Mouse (Mus musculus): ENCODE data around the gene Il17rc. TPM values are rescaled to one million over a fixed set of nuclear protein-coding genes. Genes with fewer than 3 reads are reported as not detected.
A peak's percentile ranks its signal among the peaks of the same experiment; 100 is the strongest.

Gene Il17rc
- polyA plus RNA-seq, 1 experiment from 2014 or later, result 13.1 TPM

DNA sequence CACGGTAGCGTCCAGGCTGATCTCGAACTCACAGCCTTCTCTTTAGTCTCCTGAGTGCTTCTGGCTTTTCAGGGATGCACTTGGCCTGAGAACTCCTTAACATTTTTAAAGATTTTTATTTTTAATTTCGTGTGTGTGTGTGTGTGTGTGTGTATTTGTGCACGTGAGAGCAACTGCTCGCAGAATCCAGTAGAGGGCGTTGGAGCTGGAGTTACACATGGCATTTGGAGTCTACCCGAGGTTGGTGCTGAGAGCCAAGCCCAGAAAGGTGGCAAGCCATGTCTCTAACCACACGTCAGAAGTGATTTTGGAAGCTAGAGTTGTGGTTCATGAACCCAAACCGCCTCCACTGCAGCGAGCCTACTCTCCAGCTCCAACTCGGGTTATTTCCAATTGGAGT is 28.1 kb upstream of the Il17rc start:
- TF ChIP-seq CTCF (IDR thresholded peaks at IDR 0.05; ENCODE audit: low read depth) (peak; percentile 43; the same call in 1 of the 2 replicates), EP300 (IDR thresholded peaks at IDR 0.05; ENCODE audit: low read depth) (no peak)
- WGBS (ENCODE audit: insufficient replicate concordance), result 47% methylated on average over 12 of the region's 12 CpGs
- H3K36me3 ChIP-seq (replicated peaks; ENCODE audit: insufficient read depth, low read length), result peaks cover 14% of the 10 kb centered on the region

DNA sequence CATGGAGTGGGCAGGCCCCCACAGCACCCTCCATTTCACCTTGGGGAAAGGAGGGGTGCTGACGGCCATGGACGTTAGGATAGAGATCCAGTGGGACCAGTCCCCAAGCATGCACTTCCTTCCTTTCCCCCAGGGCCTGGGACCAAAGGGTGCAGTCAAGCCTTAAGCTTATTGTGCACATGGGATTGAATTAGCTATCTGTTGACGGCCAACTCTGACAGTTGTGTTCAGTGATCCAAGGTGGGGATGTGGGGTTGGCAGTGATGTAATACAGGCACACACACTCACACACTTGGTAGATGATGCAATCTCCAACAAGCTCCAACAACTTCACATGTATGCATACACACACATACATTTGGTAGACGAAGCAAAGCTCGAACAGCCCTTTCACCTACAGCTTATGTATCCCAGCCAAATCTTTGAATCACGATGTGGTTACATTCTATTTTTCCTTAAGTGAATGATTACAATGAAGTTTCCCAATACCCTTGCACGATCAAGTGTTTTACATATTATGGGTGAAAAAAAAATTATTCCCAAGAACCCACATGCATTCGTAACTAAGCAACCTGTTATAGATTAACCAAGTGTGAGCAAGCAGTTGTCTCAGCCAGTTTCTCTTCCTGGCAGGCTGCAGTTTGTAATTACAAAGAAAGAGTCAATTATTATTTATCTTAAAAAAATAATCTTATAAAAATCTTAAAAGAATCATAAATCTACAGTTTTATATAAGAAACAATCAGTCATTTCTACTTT is 26.8 kb upstream of the Il17rc start:
- peaks cover 18% of the 10 kb centered on the region for H3K36me3 ChIP-seq (replicated peaks; ENCODE audit: insufficient read depth, low read length)
- no peak overlapping the region for H3K9ac ChIP-seq (replicated peaks)
- H3K27ac ChIP-seq (ENCODE audit: low read depth), result no peak overlapping the region
- 57% methylated on average over 7 of the region's 8 CpGs for WGBS (ENCODE audit: insufficient replicate concordance)
- peaks cover 17% of the 10 kb centered on the region for H3K4me1 ChIP-seq (ENCODE audit: insufficient read depth)
- ATAC-seq, result 0 out of 2 replicates have a peak, but pooled peaks have one; percentile 9
- no peaks in the 10 kb centered on the region for H3K27me3 ChIP-seq (ENCODE audit: insufficient read depth, low read length)
- DNase-seq, result no peak
- H3K4me3 ChIP-seq (ENCODE audit: low read depth, low read length), result no peak overlapping the region
- TF ChIP-seq EP300 (IDR thresholded peaks at IDR 0.05; ENCODE audit: low read depth) (no peak), CTCF (IDR thresholded peaks at IDR 0.05; ENCODE audit: low read depth) (no peak)
- no peaks in the 10 kb centered on the region for H3K9me3 ChIP-seq (ENCODE audit: low read length)
- H3K4me2 ChIP-seq (ENCODE audit: low read depth, low read length), result peak overlapping the region; percentile 18; the same call in 1 of the 2 replicates

More for the DNA sequence above, 28.1 kb upstream of the Il17rc start:
- Histone ChIP-seq H3K4me2 (ENCODE audit: low read depth, low read length) (peak overlapping the region; percentile 98), H3K9me3 (ENCODE audit: low read length) (no peaks in the 10 kb centered on the region), H3K27ac (ENCODE audit: low read depth) (peak overlapping the region; percentile 76), H3K4me3 (ENCODE audit: low read depth, low read length) (peak overlapping the region; percentile 98), H3K9ac (replicated peaks) (peak overlapping the region; percentile 98), H3K4me1 (ENCODE audit: insufficient read depth) (peaks cover 17% of the 10 kb centered on the region), H3K27me3 (ENCODE audit: insufficient read depth, low read length) (no peaks in the 10 kb centered on the region)
- DNase-seq (no peak), ATAC-seq (no peak)

DNA sequence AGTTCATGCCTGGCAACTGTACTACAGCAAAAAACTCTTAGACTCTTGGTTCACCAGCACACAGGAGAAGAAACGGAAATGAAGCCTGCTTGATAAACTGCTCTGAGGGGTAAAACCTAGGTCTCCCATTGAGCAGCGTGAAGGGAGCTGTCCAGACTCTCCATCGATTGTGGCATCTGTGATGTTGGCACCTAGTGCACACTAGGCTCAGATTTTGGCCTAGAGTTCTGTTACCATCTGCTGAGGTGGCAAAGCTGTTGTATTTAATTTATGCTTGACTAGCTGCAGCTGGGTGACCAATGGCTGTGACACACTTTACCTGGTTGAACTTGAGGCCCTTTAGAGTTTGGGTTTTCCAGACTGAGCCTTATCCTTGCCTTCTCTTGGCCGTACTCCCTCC is 23.6 kb upstream of the Il17rc start:
- Histone ChIP-seq H3K4me1 (ENCODE audit: insufficient read depth) (peaks cover 14% of the 10 kb centered on the region), H3K4me3 (ENCODE audit: low read depth, low read length) (no peak overlapping the region), H3K27ac (ENCODE audit: low read depth) (no peak overlapping the region), H3K9ac (replicated peaks) (no peak overlapping the region), H3K4me2 (ENCODE audit: low read depth, low read length) (no peak overlapping the region), H3K9me3 (ENCODE audit: low read length) (no peaks in the 10 kb centered on the region), H3K27me3 (ENCODE audit: insufficient read depth, low read length) (no peaks in the 10 kb centered on the region), H3K36me3 (replicated peaks; ENCODE audit: insufficient read depth, low read length) (peaks cover 18% of the 10 kb centered on the region)
- no peak for ATAC-seq
- TF ChIP-seq EP300 (IDR thresholded peaks at IDR 0.05; ENCODE audit: low read depth) (no peak), CTCF (IDR thresholded peaks at IDR 0.05; ENCODE audit: low read depth) (no peak)
- DNase-seq, result no peak
- WGBS (ENCODE audit: insufficient replicate concordance), result 89% methylated on average over 4 of the region's 4 CpGs

DNA sequence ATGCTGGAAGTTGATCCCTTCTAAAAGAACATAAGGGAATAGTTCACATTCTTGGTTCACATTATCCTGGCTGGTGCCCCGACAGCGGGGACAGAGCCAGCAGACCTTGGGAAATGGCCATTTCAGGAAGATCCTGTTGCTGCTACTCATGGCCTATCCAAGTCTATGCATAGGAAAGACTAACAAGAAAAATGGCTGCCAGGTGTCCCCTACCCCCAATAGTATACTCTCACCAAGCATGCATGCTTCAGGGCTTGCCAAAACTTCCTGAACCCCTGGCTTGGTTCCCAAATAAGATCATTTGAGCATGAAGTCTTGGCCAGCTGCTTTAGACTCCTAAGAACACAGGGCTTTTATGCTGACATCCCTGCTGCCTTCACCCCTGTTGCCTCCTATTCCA is 19.4 kb upstream of the Il17rc start:
- Histone ChIP-seq H3K4me2 (ENCODE audit: low read depth, low read length) (no peak overlapping the region), H3K27me3 (ENCODE audit: insufficient read depth, low read length) (no peaks in the 10 kb centered on the region)
- 86% methylated on average over 2 of the region's 2 CpGs for WGBS (ENCODE audit: insufficient replicate concordance)

DNA sequence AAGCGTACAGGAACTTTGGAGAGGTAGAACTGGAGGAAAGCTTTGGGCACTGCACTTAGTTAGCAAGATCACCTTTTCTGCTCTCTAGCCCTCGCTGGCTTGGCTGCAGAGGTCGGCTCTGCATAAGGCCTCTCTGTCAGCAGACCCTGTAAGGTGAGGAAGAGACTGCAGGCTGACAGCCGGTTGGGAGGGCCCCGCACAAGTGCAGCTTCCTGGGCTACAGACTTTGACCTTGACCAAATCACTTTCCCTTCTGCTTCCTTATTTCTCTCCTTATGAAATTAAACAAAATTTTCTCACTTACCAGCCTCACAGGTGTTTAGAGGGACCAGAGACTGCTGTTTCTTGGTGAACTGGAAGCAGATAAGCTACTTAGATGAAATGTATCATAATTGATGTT is 16.2 kb upstream of the Il17rc start:
- no peak overlapping the region for H3K9ac ChIP-seq (replicated peaks)
- no peak overlapping the region for H3K27ac ChIP-seq (ENCODE audit: low read depth)
- no peak overlapping the region for H3K4me3 ChIP-seq (ENCODE audit: low read depth, low read length)
- WGBS (ENCODE audit: insufficient replicate concordance), result 28% methylated on average over 5 of the region's 5 CpGs
- no peak for DNase-seq
- no peaks in the 10 kb centered on the region for H3K9me3 ChIP-seq (ENCODE audit: low read length)
- H3K36me3 ChIP-seq (replicated peaks; ENCODE audit: insufficient read depth, low read length), result no peaks in the 10 kb centered on the region
- no peak for TF ChIP-seq EP300 (IDR thresholded peaks at IDR 0.05; ENCODE audit: low read depth)
- TF ChIP-seq CTCF (IDR thresholded peaks at IDR 0.05; ENCODE audit: low read depth), result no peak
- no peaks in the 10 kb centered on the region for H3K27me3 ChIP-seq (ENCODE audit: insufficient read depth, low read length)
- no peaks in the 10 kb centered on the region for H3K4me1 ChIP-seq (ENCODE audit: insufficient read depth)
- ATAC-seq, result no peak
- H3K4me2 ChIP-seq (ENCODE audit: low read depth, low read length), result no peak overlapping the region

More for the DNA sequence above, 19.4 kb upstream of the Il17rc start:
- Histone ChIP-seq H3K4me1 (ENCODE audit: insufficient read depth) (no peaks in the 10 kb centered on the region), H3K4me3 (ENCODE audit: low read depth, low read length) (no peak overlapping the region), H3K9me3 (ENCODE audit: low read length) (no peaks in the 10 kb centered on the region), H3K9ac (replicated peaks) (no peak overlapping the region), H3K36me3 (replicated peaks; ENCODE audit: insufficient read depth, low read length) (peaks cover 15% of the 10 kb centered on the region), H3K27ac (ENCODE audit: low read depth) (no peak overlapping the region)
- DNase-seq (no peak), ATAC-seq (no peak)
- no peak for TF ChIP-seq CTCF (IDR thresholded peaks at IDR 0.05; ENCODE audit: low read depth)
- TF ChIP-seq EP300 (IDR thresholded peaks at IDR 0.05; ENCODE audit: low read depth), result no peak

DNA sequence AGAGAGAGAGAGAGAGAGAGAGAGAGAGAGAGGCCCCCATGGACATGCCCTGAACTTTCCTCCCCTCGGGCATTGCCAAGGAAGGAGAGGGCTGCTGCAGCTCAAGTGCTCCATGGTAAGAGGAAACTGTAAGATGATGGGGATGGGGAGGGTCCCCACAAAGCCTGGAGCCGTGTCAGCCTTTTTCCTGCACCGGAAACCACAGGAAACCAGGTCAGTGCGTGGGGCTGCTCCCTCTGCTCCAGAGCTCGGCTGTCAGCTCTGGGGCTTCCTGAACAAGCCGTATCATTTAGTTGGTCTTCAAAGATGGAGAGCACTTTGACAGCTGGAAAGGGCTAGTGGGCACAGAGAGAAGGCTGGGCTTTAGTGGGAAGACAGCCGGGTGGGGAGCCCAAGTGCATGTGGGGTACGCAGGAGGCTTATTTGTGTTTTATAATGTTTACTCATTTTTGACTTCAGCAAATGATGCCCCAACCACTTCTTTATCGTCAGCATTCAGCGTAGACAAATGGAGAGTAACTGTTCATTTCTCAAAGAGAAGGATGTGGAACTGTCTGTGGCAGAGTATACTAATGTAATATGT is 13.2 kb upstream of the Il17rc start, which contains the start of gene Il17re:
Il17re (plus strand) TSS at position 533 of the 583 bp plus-strand sequence.
- TF ChIP-seq EP300 (IDR thresholded peaks at IDR 0.05; ENCODE audit: low read depth), result no peak
- no peak for TF ChIP-seq CTCF (IDR thresholded peaks at IDR 0.05; ENCODE audit: low read depth)
- H3K9ac ChIP-seq (replicated peaks), result no peak within 1 kb of the TSS
- H3K4me3 ChIP-seq (ENCODE audit: low read depth, low read length), result no peak within 1 kb of the TSS
- ATAC-seq, result no peak
- no peak within 1 kb of the TSS for H3K27ac ChIP-seq (ENCODE audit: low read depth)
- H3K4me1 ChIP-seq (ENCODE audit: insufficient read depth), result no peaks in the 10 kb centered on the region
- no peaks in the 10 kb centered on the region for H3K9me3 ChIP-seq (ENCODE audit: low read length)
- H3K27me3 ChIP-seq (ENCODE audit: insufficient read depth, low read length), result no peaks in the 10 kb centered on the region
- 25% methylated on average over 10 of the region's 10 CpGs for WGBS (ENCODE audit: insufficient replicate concordance)
- H3K36me3 ChIP-seq (replicated peaks; ENCODE audit: insufficient read depth, low read length), result no peaks in the 10 kb centered on the region
- no peak within 1 kb of the TSS for H3K4me2 ChIP-seq (ENCODE audit: low read depth, low read length)
- DNase-seq, result no peak
